Mouse (Mus musculus) heart, embryonic 16.5 days (tissue): Measurements from ENCODE around the gene Gm21973. TPM values are rescaled to one million over a fixed set of nuclear protein-coding genes. Genes with fewer than 3 reads are reported as not detected.

Experiments used
- ATAC-seq: fragments of 200-750 bp; cut with Nextera tagmentation; replicated peaks from 2 replicates; pipeline ENCODE4 v1.8.0; 2017; ENCODE audit warnings: moderate number of reproducible peaks; ENCODE audit not compliant: insufficient read depth, low FRiP score; ENCODE audit errors: extremely low read depth
- H3K27ac ChIP-seq: fragments of 300-500 bp; sonication (generic); 2 replicates; pipeline ENCODE4 v1.5.1; 2014; ENCODE audit warnings: mild to moderate bottlenecking, low read length, control low read depth, moderate library complexity
- H3K27me3 ChIP-seq: fragments of 300-500 bp; sonication (generic); 2 replicates; pipeline ENCODE4 v1.6.1; 2014; ENCODE audit warnings: low read length, mixed read lengths; ENCODE audit not compliant: control insufficient read depth, insufficient read depth
- H3K36me3 ChIP-seq: fragments of 300-500 bp; sonication (generic); 2 replicates; pipeline ENCODE4 v1.6.1; 2014; ENCODE audit not compliant: control insufficient read depth, insufficient read depth
- H3K4me1 ChIP-seq: fragments of 300-500 bp; sonication (generic); 2 replicates; pipeline ENCODE4 v1.6.1; 2014; ENCODE audit warnings: low read length, mixed read lengths; ENCODE audit not compliant: control insufficient read depth, insufficient read depth
- H3K4me2 ChIP-seq: fragments of 300-500 bp; sonication (generic); 2 replicates; pipeline ENCODE4 v1.6.1; 2014; ENCODE audit warnings: low read depth, mild to moderate bottlenecking, control low read depth, low read length
- H3K4me3 ChIP-seq: fragments of 300-500 bp; sonication (generic); 2 replicates; pipeline ENCODE4 v1.5.1; 2014; ENCODE audit warnings: mild to moderate bottlenecking, control low read depth, low read length
- H3K9ac ChIP-seq: fragments of 300-500 bp; sonication (generic); 2 replicates; pipeline ENCODE4 v1.6.1; 2014; ENCODE audit warnings: low read length, control low read depth
- H3K9me3 ChIP-seq: fragments of 300-500 bp; sonication (generic); replicated peaks from 2 replicates; pipeline ENCODE4 v1.6.1; 2016; ENCODE audit warnings: low read length; ENCODE audit not compliant: control insufficient read depth
- whole genome bisulfite sequencing: fragments of 180-500 bp; shearing (Covaris S2); extraction: QIAGEN DNeasy Blood & Tissue Kit; methylation state at CpG from one replicate; pipeline ENCODE4 v1.1.7; 2014; 5-methylcytosine and 5-hydroxymethylcytosine counted together
- polyA plus RNA-seq: library from polyadenylated mRNA; unstranded; fragments of >200 nt; fragmentation: Nextera tagmentation; extraction: Ambion mirVana; gene quantifications from 2 replicates; pipeline ENCODE4 v1.2.1, GENCODE M21; 2015

Gm21973 gene
- polyA plus RNA-seq, 1 experiment from 2014 or later: not detected

- Histone ChIP-seq H3K36me3 (no peaks in the 10 kb centered on the region), H3K27me3 (no peaks in the 10 kb centered on the region), H3K4me1 (no peaks in the 10 kb centered on the region), H3K27ac (no peak overlapping the region), H3K4me3 (no peak overlapping the region), H3K9ac (no peak overlapping the region), H3K9me3 (no peaks in the 10 kb centered on the region), H3K4me2 (no peak overlapping the region)
- no peak for ATAC-seq
- 79% methylated on average over 1 of the region's 1 CpGs for WGBS
These were observed 96.6 kb downstream of the Gm21973 start for GRCm38 (mm10) chr15:10421785-10422144.

Other genes with a start within 250 kb of the Gm21973 start
- 1.3 and 1.6 TPM in 2 replicates for gene Prlr, start 148.1 kb upstream of the Gm21973 start, polyA plus RNA-seq
- not detected in 2 replicates for gene Agxt2, start 33.2 kb downstream of the Gm21973 start, polyA plus RNA-seq
- gene Dnajc21, start 145.1 kb downstream of the Gm21973 start, polyA plus RNA-seq: 6.0 and 6.2 TPM in 2 replicates
- gene Brix1, start 160.6 kb downstream of the Gm21973 start, polyA plus RNA-seq: 48.5 and 63.7 TPM in 2 replicates
- 18.0 and 24.3 TPM in 2 replicates for gene Rad1, start 160.6 kb downstream of the Gm21973 start, polyA plus RNA-seq
- not detected in 2 replicates for gene Ttc23l, start 233.3 kb downstream of the Gm21973 start, polyA plus RNA-seq